ENCODE assay signal across 9 mouse cellular contexts in genomic region chr9:60991509-60991908, GRCm38 (mm10).
A peak's percentile ranks its signal among the peaks of the same experiment; 100 is the strongest.
DNase-seq lines count a peak whose midpoint lies in the region.
"Had no signal": no experiment of that assay in that cellular context is flagged by ENCODE, and none has a peak within 500 bp of the region (broad histone marks: within the 10 kb centered on the region; RNA-seq: fewer than 3 reads in every experiment).

No protein-coding gene starts in this region.

- H3K27ac ChIP-seq in macrophage, result peak overlapping the region; percentile 87
- H3K27ac ChIP-seq in limb, embryonic 10.5 days, result no peak overlapping the region
- no peak overlapping the region for H3K27ac ChIP-seq in embryonic facial prominence, embryonic 10.5 days (replicated peaks)
- H3K27ac ChIP-seq: limb, embryonic 13.5 days had no signal

- H3K36me3 ChIP-seq in macrophage (ENCODE audit: inconsistent target), result no peaks in the 10 kb centered on the region
- no peaks in the 10 kb centered on the region for H3K36me3 ChIP-seq in limb, embryonic 10.5 days
- no peaks in the 10 kb centered on the region for H3K36me3 ChIP-seq in embryonic facial prominence, embryonic 10.5 days (replicated peaks)
- H3K36me3 ChIP-seq: limb, embryonic 13.5 days had no signal

- no peaks in the 10 kb centered on the region for H3K9me3 ChIP-seq in limb, embryonic 10.5 days (replicated peaks)
- no peaks in the 10 kb centered on the region for H3K9me3 ChIP-seq in embryonic facial prominence, embryonic 10.5 days
- H3K9me3 ChIP-seq: limb, embryonic 13.5 days had no signal

- H3K79me2 ChIP-seq in macrophage (ENCODE audit: inconsistent target), result no peaks in the 10 kb centered on the region

- H3K27me3 ChIP-seq in limb, embryonic 10.5 days (ENCODE audit: low read depth, poor library complexity, severe bottlenecking), result peaks cover 63% of the 10 kb centered on the region
- H3K27me3 ChIP-seq in embryonic facial prominence, embryonic 10.5 days (replicated peaks; ENCODE audit: low read depth, poor library complexity, severe bottlenecking), result peaks cover 21% of the 10 kb centered on the region
- H3K27me3 ChIP-seq: limb, embryonic 13.5 days had no signal

- intact Hi-C loops in left cerebral cortex, postnatal 14 days (cut with DNase I), result no loop called here
- intact Hi-C loops in left cerebral cortex, postnatal 36 days (cut with DNase I), result no loop called here

- peak; percentile 34 to 50 for DNase-seq in left cerebral cortex, postnatal 14 days (ENCODE audit: low spot score in 2 of 2)
- DNase-seq in left cerebral cortex, postnatal 36 days (ENCODE audit: low spot score in 2 of 2), result no peak
- peak; percentile 54 for DNase-seq in c-Kit-positive CD71-negative TER-119-negative erythroid progenitor cells, embryonic 14.5 days (ENCODE audit: low read depth)
- DNase-seq in thymus, postnatal 14 days, result peak; percentile 87
- DNase-seq in limb, embryonic 10.5 days (ENCODE audit: low spot score), result no peak
- DNase-seq in embryonic facial prominence, embryonic 10.5 days (ENCODE audit: low spot score), result no peak
- no peak for DNase-seq in left cerebral cortex, adult 8-10 months (ENCODE audit: low spot score in 2 of 2)

- WGBS in macrophage (ENCODE audit: missing documents), result 3% methylated on average over 5 of the region's 5 CpGs
- 81% methylated on average over 5 of the region's 5 CpGs for WGBS in limb, embryonic 10.5 days
- WGBS in embryonic facial prominence, embryonic 10.5 days, result 64% methylated on average over 5 of the region's 5 CpGs

- H3K4me3 ChIP-seq in macrophage (ENCODE audit: inconsistent target), result no peak overlapping the region
- H3K4me3 ChIP-seq in limb, embryonic 10.5 days, result no peak overlapping the region
- no peak overlapping the region for H3K4me3 ChIP-seq in embryonic facial prominence, embryonic 10.5 days
- H3K4me3 ChIP-seq: limb, embryonic 13.5 days had no signal

- peaks cover 17% of the 10 kb centered on the region for H3K4me1 ChIP-seq in limb, embryonic 10.5 days
- peaks cover 16% of the 10 kb centered on the region for H3K4me1 ChIP-seq in embryonic facial prominence, embryonic 10.5 days

Comparison
In these comparisons a context has a peak if more than half of its experiments do, and no peak if none do; other contexts are left out.
1. DNase-seq: peak in left cerebral cortex, postnatal 14 days (2 of 2), c-Kit-positive CD71-negative TER-119-negative erythroid progenitor cells, embryonic 14.5 days (single experiment) and thymus, postnatal 14 days (single experiment); none in left cerebral cortex, postnatal 36 days (0 of 2), limb, embryonic 10.5 days (single experiment), embryonic facial prominence, embryonic 10.5 days (single experiment) and left cerebral cortex, adult 8-10 months (0 of 2).